Mouse (Mus musculus) adrenal gland, adult 8-10 months (tissue): ENCODE data around the gene Ccl4. TPM values are rescaled to one million over a fixed set of nuclear protein-coding genes. Genes with fewer than 3 reads are reported as not detected.

Experiments
- DNase-seq: peaks from one replicate; pipeline ENCODE4 v3.0.0; 2022
- total RNA-seq, 4 experiments: library from RNA; stranded (reverse); gene quantifications; 2 replicates each; pipeline ENCODE4 v1.2.4; 2022

The Ccl4 gene
- 1 to 10 TPM in 1 of 4 experiments, under 1 TPM in 2, not detected in 1; 0.52 to 1.4 (median 0.59) TPM for total RNA-seq

GRCm38 (mm10) chr11:83662204-83662603 is at the start of gene Ccl4:
TSS of gene Ccl4 (plus strand) at chr11:83662584.
- DNase-seq: no peak

GRCm38 (mm10) chr11:83616586-83616985 is 45.8 kb upstream of the Ccl4 start:
- DNase-seq: no peak

- no peak for DNase-seq
Observed at GRCm38 (mm10) chr11:83618238-83618637, 44.1 kb upstream of the Ccl4 start.

GRCm38 (mm10) chr11:83619037-83619436 is 43.3 kb upstream of the Ccl4 start:
- DNase-seq: no peak

GRCm38 (mm10) chr11:83623586-83623985 is 38.8 kb upstream of the Ccl4 start:
- no peak for DNase-seq

- DNase-seq: no peak
Observed at GRCm38 (mm10) chr11:83628808-83629207, 33.6 kb upstream of the Ccl4 start.

GRCm38 (mm10) chr11:83630630-83631029 is 31.8 kb upstream of the Ccl4 start:
- DNase-seq: no peak

- DNase-seq: no peak
Observed at GRCm38 (mm10) chr11:83631065-83631464, 31.3 kb upstream of the Ccl4 start.

- DNase-seq: no peak
Observed at GRCm38 (mm10) chr11:83632744-83633143, 29.6 kb upstream of the Ccl4 start.

GRCm38 (mm10) chr11:83634425-83634824 is 28.0 kb upstream of the Ccl4 start:
- no peak for DNase-seq

- no peak for DNase-seq
Observed at GRCm38 (mm10) chr11:83634898-83635297, 27.5 kb upstream of the Ccl4 start.

GRCm38 (mm10) chr11:83636742-83637235 is 25.6 kb upstream of the Ccl4 start:
- DNase-seq: no peak

- DNase-seq: no peak
Observed at GRCm38 (mm10) chr11:83638934-83639333, 23.4 kb upstream of the Ccl4 start.

- no peak for DNase-seq
Observed at GRCm38 (mm10) chr11:83639533-83639932, 22.9 kb upstream of the Ccl4 start.

- DNase-seq: no peak
Observed at GRCm38 (mm10) chr11:83640141-83640540, 22.2 kb upstream of the Ccl4 start.

GRCm38 (mm10) chr11:83641216-83641615 is 21.2 kb upstream of the Ccl4 start:
- DNase-seq: no peak

- no peak for DNase-seq
Observed at GRCm38 (mm10) chr11:83645521-83645920, 16.9 kb upstream of the Ccl4 start, which contains the start of gene Rpl9-ps1. TSS of gene Rpl9-ps1 (minus strand) at chr11:83645621.

- no peak for DNase-seq
Observed at GRCm38 (mm10) chr11:83646356-83647149, 15.8 kb upstream of the Ccl4 start.

- DNase-seq: no peak
Observed at GRCm38 (mm10) chr11:83649305-83649841, 13.0 kb upstream of the Ccl4 start, which contains the start of gene Ccl3. TSS of gene Ccl3 (minus strand) at chr11:83649355.

GRCm38 (mm10) chr11:83654606-83655005 is 7.8 kb upstream of the Ccl4 start:
- no peak for DNase-seq

GRCm38 (mm10) chr11:83657508-83657907 is 4.9 kb upstream of the Ccl4 start:
- DNase-seq: no peak

- DNase-seq: no peak
Observed at GRCm38 (mm10) chr11:83658797-83659196, 3.6 kb upstream of the Ccl4 start.

- DNase-seq: no peak
Observed at GRCm38 (mm10) chr11:83663532-83663931, 1.1 kb downstream of the Ccl4 start.

- no peak for DNase-seq
Observed at GRCm38 (mm10) chr11:83671743-83672142, 9.4 kb downstream of the Ccl4 start.
